Mouse (Mus musculus) thymus, adult 2 months (tissue): ENCODE measurements around the gene Rtkn2. TPM values are rescaled to one million over a fixed set of nuclear protein-coding genes. Genes with fewer than 3 reads are reported as not detected.

Source experiments
- DNase-seq: peaks from one replicate; pipeline ENCODE4 v3.0.0; 2021
- H3K27ac ChIP-seq: fragments of 200-500 bp; 2 replicates; pipeline ENCODE4 v1.5.1; 2012; ENCODE audit warnings: low read length, control low read depth; ENCODE audit not compliant: control insufficient read depth, insufficient read depth
- H3K27me3 ChIP-seq: fragments of 200-500 bp; 2 replicates; pipeline ENCODE4 v1.6.1; 2012; ENCODE audit warnings: mild to moderate bottlenecking, low read length, moderate library complexity, mixed read lengths; ENCODE audit not compliant: control insufficient read depth, insufficient read depth
- H3K36me3 ChIP-seq: fragments of 200-500 bp; 2 replicates; pipeline ENCODE4 v1.6.1; 2012; ENCODE audit warnings: mild to moderate bottlenecking, low read length, moderate library complexity; ENCODE audit not compliant: control insufficient read depth, insufficient read depth
- H3K4me1 ChIP-seq: fragments of 200-500 bp; replicated peaks from 2 replicates; pipeline ENCODE4 v1.6.1; 2012; ENCODE audit warnings: low read length; ENCODE audit not compliant: control insufficient read depth, insufficient read depth
- H3K4me3 ChIP-seq: fragments of 200-500 bp; 2 replicates; pipeline ENCODE4 v1.5.1; 2012; ENCODE audit warnings: mild to moderate bottlenecking, low read length, control low read depth, moderate library complexity; ENCODE audit not compliant: control insufficient read depth, insufficient read depth
- CTCF ChIP-seq: fragments of 200-500 bp; IDR thresholded peaks from 2 replicates; pipeline ENCODE4 v1.5.1; 2012; ENCODE audit warnings: mild to moderate bottlenecking, control low read depth, low read length, moderate library complexity, borderline replicate concordance; ENCODE audit not compliant: control insufficient read depth, poor library complexity, insufficient read depth; ENCODE audit errors: extremely low read depth
- POLR2A ChIP-seq: fragments of 200-500 bp; IDR thresholded peaks from 2 replicates; pipeline ENCODE4 v1.6.1; 2012; ENCODE audit warnings: mild to moderate bottlenecking, low read length, control low read depth, moderate library complexity; ENCODE audit not compliant: control insufficient read depth, poor library complexity, insufficient read depth; ENCODE audit errors: extremely low read depth
- WGBS: fragments of 180-500 bp; shearing (Covaris S2); methylation state at CpG from one replicate; pipeline ENCODE4 v1.1.7; 2018; 5-methylcytosine and 5-hydroxymethylcytosine counted together
- polyA plus RNA-seq: library from polyadenylated mRNA; depleted of rRNA; stranded (reverse); fragments of >200 nt; gene quantifications from 2 replicates; pipeline ENCODE4 v1.2.3, GENCODE M21; 2012

Gene Rtkn2
- polyA plus RNA-seq, 1 experiment: 4.2 TPM

DNA sequence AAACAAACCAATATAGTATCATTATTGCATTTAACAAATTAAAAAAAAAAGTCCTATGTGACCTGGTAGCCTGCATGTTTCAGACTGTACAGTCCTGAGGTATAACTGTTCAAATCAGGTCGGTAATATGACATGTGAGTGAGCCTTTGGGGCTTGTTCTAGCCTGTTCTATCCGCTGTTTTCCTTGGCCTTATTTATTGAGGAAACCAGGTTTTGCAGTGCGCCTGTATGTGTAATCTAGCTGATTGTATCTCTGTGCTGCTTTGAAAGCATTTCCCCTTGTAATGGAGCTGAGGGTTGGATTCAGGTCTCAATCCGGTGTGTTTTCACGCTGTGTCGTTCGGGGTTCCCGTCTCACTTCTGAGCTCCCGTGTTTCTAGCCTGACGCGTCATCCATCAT, 27.1 kb downstream of the Rtkn2 start:
- H3K4me3 ChIP-seq: no peak overlapping the region
- TF ChIP-seq POLR2A (no peak), CTCF (no peak)
- 96% methylated on average over 11 of the region's 11 CpGs for WGBS
- no peaks in the 10 kb centered on the region for H3K36me3 ChIP-seq
- no peak overlapping the region for H3K27ac ChIP-seq
- no peaks in the 10 kb centered on the region for H3K27me3 ChIP-seq
- H3K4me1 ChIP-seq: no peaks in the 10 kb centered on the region
- DNase-seq: no peak

DNA sequence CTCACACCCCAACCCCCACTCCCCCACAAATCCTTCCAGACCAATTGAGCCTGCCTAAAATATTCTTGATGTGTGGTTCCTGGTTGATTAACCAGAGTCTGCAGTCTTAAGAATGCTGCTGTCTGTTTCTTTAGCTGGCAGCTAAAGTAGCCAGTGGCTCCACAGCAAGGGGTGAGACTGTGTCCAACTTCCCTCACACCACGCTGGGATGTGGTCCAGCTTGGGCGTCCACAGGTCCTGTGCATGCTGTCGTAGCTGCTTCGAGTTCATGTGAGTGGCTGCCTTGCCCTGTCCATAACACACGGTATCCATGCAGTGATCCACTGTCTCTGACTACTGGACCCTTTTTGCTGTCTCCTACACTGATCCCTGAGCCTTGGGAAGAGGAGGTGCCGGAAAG, 27.7 kb downstream of the Rtkn2 start:
- TF ChIP-seq POLR2A (no peak), CTCF (no peak)
- Histone ChIP-seq H3K27me3 (no peaks in the 10 kb centered on the region), H3K4me1 (no peaks in the 10 kb centered on the region), H3K27ac (no peak overlapping the region), H3K36me3 (no peaks in the 10 kb centered on the region), H3K4me3 (no peak overlapping the region)
- WGBS: 97% methylated on average over 6 of the region's 6 CpGs
- no peak for DNase-seq

GRCm38 (mm10) chr10:68008198-68008955, 29.0 kb downstream of the Rtkn2 start:
- H3K4me1 ChIP-seq: no peaks in the 10 kb centered on the region
- no peak for TF ChIP-seq CTCF
- no peak for TF ChIP-seq POLR2A
- H3K27me3 ChIP-seq: no peaks in the 10 kb centered on the region
- WGBS: 94% methylated on average over 13 of the region's 13 CpGs
- H3K4me3 ChIP-seq: no peak overlapping the region
- no peaks in the 10 kb centered on the region for H3K36me3 ChIP-seq
- H3K27ac ChIP-seq: no peak overlapping the region
- no peak for DNase-seq

GRCm38 (mm10) chr10:68009301-68009700, 29.9 kb downstream of the Rtkn2 start:
- DNase-seq: no peak
- Histone ChIP-seq H3K27me3 (no peaks in the 10 kb centered on the region), H3K27ac (no peak overlapping the region), H3K4me3 (no peak overlapping the region), H3K36me3 (no peaks in the 10 kb centered on the region), H3K4me1 (no peaks in the 10 kb centered on the region)
- no peak for TF ChIP-seq POLR2A
- no peak for TF ChIP-seq CTCF
- WGBS: over 99% methylated on average over 9 of the region's 9 CpGs

GRCm38 (mm10) chr10:68009867-68010266, 30.5 kb downstream of the Rtkn2 start:
- TF ChIP-seq POLR2A (no peak), CTCF (no peak)
- no peak for DNase-seq
- no peak overlapping the region for H3K4me3 ChIP-seq
- no peaks in the 10 kb centered on the region for H3K4me1 ChIP-seq
- H3K27me3 ChIP-seq: no peaks in the 10 kb centered on the region
- 98% methylated on average over 7 of the region's 7 CpGs for WGBS
- H3K36me3 ChIP-seq: no peaks in the 10 kb centered on the region
- H3K27ac ChIP-seq: no peak overlapping the region

GRCm38 (mm10) chr10:68013137-68013536, 33.8 kb downstream of the Rtkn2 start:
- Histone ChIP-seq H3K27ac (no peak overlapping the region), H3K4me1 (no peaks in the 10 kb centered on the region), H3K36me3 (no peaks in the 10 kb centered on the region; the same call in 1 of the 2 replicates), H3K27me3 (no peaks in the 10 kb centered on the region), H3K4me3 (no peak overlapping the region)
- peak; percentile 99 for TF ChIP-seq CTCF
- no peak for TF ChIP-seq POLR2A
- DNase-seq: peak; percentile 48
- WGBS: 93% methylated on average over 2 of the region's 2 CpGs

- no peak overlapping the region for H3K4me3 ChIP-seq
- 93% methylated on average over 2 of the region's 2 CpGs for WGBS
- no peak for TF ChIP-seq POLR2A
- no peak for TF ChIP-seq CTCF
Observed at GRCm38 (mm10) chr10:68020755-68021154, 41.4 kb downstream of the Rtkn2 start.

More at GRCm38 (mm10) chr10:68020755-68021154, 41.4 kb downstream of the Rtkn2 start:
- no peak for DNase-seq
- peaks cover 18% of the 10 kb centered on the region for H3K36me3 ChIP-seq
- no peaks in the 10 kb centered on the region; the same call in 1 of the 2 replicates for H3K4me1 ChIP-seq
- no peak overlapping the region for H3K27ac ChIP-seq
- no peaks in the 10 kb centered on the region for H3K27me3 ChIP-seq
